Mouse (Mus musculus): ENCODE data around the gene Gm45234. TPM values are rescaled to one million over a fixed set of nuclear protein-coding genes. Genes with fewer than 3 reads are reported as not detected.
A peak's percentile ranks its signal among the peaks of the same experiment; 100 is the strongest.

Gene Gm45234
- total and polyA plus RNA-seq, 2 experiments from 2014 or later: not detected

GRCm38 (mm10) chr6:124746296-124746605, 9.6 kb downstream of the Gm45234 start:
- TF ChIP-seq CTCF (IDR thresholded peaks at IDR 0.05; ENCODE audit: low read depth) (no peak), EP300 (IDR thresholded peaks at IDR 0.05; ENCODE audit: low read depth) (no peak)
- H3K27me3 ChIP-seq (ENCODE audit: control insufficient read depth, insufficient read depth, low read length): no peaks in the 10 kb centered on the region
- peak overlapping the region; percentile 100 for H3K4me2 ChIP-seq (ENCODE audit: low read depth, low read length)
- H3K4me1 ChIP-seq (ENCODE audit: control insufficient read depth, insufficient read depth): 0 out of 2 replicates have a peak, but pooled peaks cover 4% of the 10 kb centered on the region
- DNase-seq (ENCODE audit: low spot score) (no peak), ATAC-seq (ENCODE audit: insufficient read depth, low read depth) (no peak)
- H3K27ac ChIP-seq (ENCODE audit: low read depth): peak overlapping the region; percentile 82; the same call in 1 of the 2 replicates
- WGBS: 14% methylated on average over 8 of the region's 8 CpGs
- H3K36me3 ChIP-seq (replicated peaks; ENCODE audit: control insufficient read depth, insufficient read depth, low read length): peaks cover 39% of the 10 kb centered on the region
- peak overlapping the region; percentile 70 for H3K4me3 ChIP-seq (ENCODE audit: low read depth, low read length)
- peak overlapping the region; percentile 91 for H3K9ac ChIP-seq (replicated peaks; ENCODE audit: low read depth, low read length)
- no peaks in the 10 kb centered on the region for H3K9me3 ChIP-seq (replicated peaks; ENCODE audit: control insufficient read depth, low read length)

GRCm38 (mm10) chr6:124745490-124746295, 10.1 kb downstream of the Gm45234 start:
- peak overlapping the region; percentile 70 for H3K4me3 ChIP-seq (ENCODE audit: low read depth, low read length)
- H3K9ac ChIP-seq (replicated peaks; ENCODE audit: low read depth, low read length): peak overlapping the region; percentile 91
- no peaks in the 10 kb centered on the region for H3K9me3 ChIP-seq (replicated peaks; ENCODE audit: control insufficient read depth, low read length)
- WGBS: under 1% methylated on average over 77 of the region's 85 CpGs
- no peaks in the 10 kb centered on the region for H3K27me3 ChIP-seq (ENCODE audit: control insufficient read depth, insufficient read depth, low read length)
- H3K4me1 ChIP-seq (ENCODE audit: control insufficient read depth, insufficient read depth): 0 out of 2 replicates have a peak, but pooled peaks cover 4% of the 10 kb centered on the region
- peak; percentile 89 for TF ChIP-seq CTCF (IDR thresholded peaks at IDR 0.05; ENCODE audit: low read depth)
- TF ChIP-seq EP300 (IDR thresholded peaks at IDR 0.05; ENCODE audit: low read depth): peak; percentile 92
- DNase-seq (ENCODE audit: low spot score): peak; percentile 93
- peak overlapping the region; percentile 82 for H3K27ac ChIP-seq (ENCODE audit: low read depth)
- peaks cover 39% of the 10 kb centered on the region for H3K36me3 ChIP-seq (replicated peaks; ENCODE audit: control insufficient read depth, insufficient read depth, low read length)
- ATAC-seq (ENCODE audit: insufficient read depth, low read depth): peak; percentile 82
- peak overlapping the region; percentile 100 for H3K4me2 ChIP-seq (ENCODE audit: low read depth, low read length)

- WGBS: 63% methylated on average over 26 of the region's 26 CpGs
- H3K36me3 ChIP-seq (replicated peaks; ENCODE audit: control insufficient read depth, insufficient read depth, low read length): peaks cover 39% of the 10 kb centered on the region
- H3K9ac ChIP-seq (replicated peaks; ENCODE audit: low read depth, low read length): peak overlapping the region; percentile 28; the same call in 1 of the 2 replicates
- no peak for DNase-seq (ENCODE audit: low spot score)
- H3K4me2 ChIP-seq (ENCODE audit: low read depth, low read length): peak overlapping the region; percentile 100
- H3K9me3 ChIP-seq (replicated peaks; ENCODE audit: control insufficient read depth, low read length): no peaks in the 10 kb centered on the region
- peak overlapping the region; percentile 61 for H3K27ac ChIP-seq (ENCODE audit: low read depth)
- H3K27me3 ChIP-seq (ENCODE audit: control insufficient read depth, insufficient read depth, low read length): no peaks in the 10 kb centered on the region
- no peak for ATAC-seq (ENCODE audit: insufficient read depth, low read depth)
- peak overlapping the region; percentile 70 for H3K4me3 ChIP-seq (ENCODE audit: low read depth, low read length)
- no peak for TF ChIP-seq EP300 (IDR thresholded peaks at IDR 0.05; ENCODE audit: low read depth)
- no peak for TF ChIP-seq CTCF (IDR thresholded peaks at IDR 0.05; ENCODE audit: low read depth)
- peaks cover 7% of the 10 kb centered on the region; the same call in 1 of the 2 replicates for H3K4me1 ChIP-seq (ENCODE audit: control insufficient read depth, insufficient read depth)
Measured at GRCm38 (mm10) chr6:124744755-124745321, 11.0 kb downstream of the Gm45234 start.

GRCm38 (mm10) chr6:124743647-124744046, 12.2 kb downstream of the Gm45234 start:
- H3K27ac ChIP-seq (ENCODE audit: low read depth): no peak overlapping the region
- no peak overlapping the region for H3K4me3 ChIP-seq (ENCODE audit: low read depth, low read length)
- H3K36me3 ChIP-seq (replicated peaks; ENCODE audit: control insufficient read depth, insufficient read depth, low read length): peaks cover 32% of the 10 kb centered on the region
- H3K27me3 ChIP-seq (ENCODE audit: control insufficient read depth, insufficient read depth, low read length): no peaks in the 10 kb centered on the region
- peaks cover 9% of the 10 kb centered on the region; the same call in 1 of the 2 replicates for H3K4me1 ChIP-seq (ENCODE audit: control insufficient read depth, insufficient read depth)
- TF ChIP-seq CTCF (IDR thresholded peaks at IDR 0.05; ENCODE audit: low read depth) (no peak), EP300 (IDR thresholded peaks at IDR 0.05; ENCODE audit: low read depth) (no peak)
- DNase-seq (ENCODE audit: low spot score) (no peak), ATAC-seq (ENCODE audit: insufficient read depth, low read depth) (no peak)
- WGBS: 90% methylated on average over 8 of the region's 8 CpGs
- no peak overlapping the region for H3K9ac ChIP-seq (replicated peaks; ENCODE audit: low read depth, low read length)
- H3K9me3 ChIP-seq (replicated peaks; ENCODE audit: control insufficient read depth, low read length): no peaks in the 10 kb centered on the region
- no peak overlapping the region for H3K4me2 ChIP-seq (ENCODE audit: low read depth, low read length)

GRCm38 (mm10) chr6:124742839-124743514, 12.8 kb downstream of the Gm45234 start:
- Histone ChIP-seq H3K9ac (replicated peaks; ENCODE audit: low read depth, low read length) (no peak overlapping the region), H3K27ac (ENCODE audit: low read depth) (no peak overlapping the region), H3K4me3 (ENCODE audit: low read depth, low read length) (no peak overlapping the region), H3K4me2 (ENCODE audit: low read depth, low read length) (no peak overlapping the region), H3K27me3 (ENCODE audit: control insufficient read depth, insufficient read depth, low read length) (no peaks in the 10 kb centered on the region), H3K4me1 (ENCODE audit: control insufficient read depth, insufficient read depth) (peaks cover 9% of the 10 kb centered on the region; the same call in 1 of the 2 replicates), H3K9me3 (replicated peaks; ENCODE audit: control insufficient read depth, low read length) (no peaks in the 10 kb centered on the region), H3K36me3 (replicated peaks; ENCODE audit: control insufficient read depth, insufficient read depth, low read length) (peaks cover 26% of the 10 kb centered on the region)
- DNase-seq (ENCODE audit: low spot score): no peak
- TF ChIP-seq EP300 (IDR thresholded peaks at IDR 0.05; ENCODE audit: low read depth) (no peak), CTCF (IDR thresholded peaks at IDR 0.05; ENCODE audit: low read depth) (no peak)
- ATAC-seq (ENCODE audit: insufficient read depth, low read depth): no peak
- 82% methylated on average over 15 of the region's 15 CpGs for WGBS
